Mouse (Mus musculus) neural tube, embryonic 13.5 days (tissue): Measurements from ENCODE around the gene Rpsa. TPM values are rescaled to one million over a fixed set of nuclear protein-coding genes. Genes with fewer than 3 reads are reported as not detected.

Experiments used
- ATAC-seq: fragments of 200-750 bp; cut with Nextera tagmentation; 2 replicates; pipeline ENCODE4 v1.8.0; 2017; ENCODE audit warnings: low read depth, mild to moderate bottlenecking, moderate TSS enrichment, moderate library complexity
- H3K27ac ChIP-seq: fragments of 300-500 bp; sonication (generic); replicated peaks from 2 replicates; pipeline ENCODE4 v1.5.1; 2015; ENCODE audit warnings: moderate library complexity, mild to moderate bottlenecking, inconsistent platforms
- H3K27me3 ChIP-seq: fragments of 300-500 bp; sonication (generic); 2 replicates; pipeline ENCODE4 v1.6.1; 2015; ENCODE audit warnings: mild to moderate bottlenecking, inconsistent platforms
- H3K36me3 ChIP-seq: fragments of 300-500 bp; sonication (generic); 2 replicates; pipeline ENCODE4 v1.6.1; 2015; ENCODE audit warnings: mild to moderate bottlenecking, inconsistent platforms
- H3K4me1 ChIP-seq: fragments of 300-500 bp; sonication (generic); replicated peaks from 2 replicates; pipeline ENCODE4 v1.6.1; 2015; ENCODE audit warnings: inconsistent platforms
- H3K4me2 ChIP-seq: fragments of 300-500 bp; sonication (generic); 2 replicates; pipeline ENCODE4 v1.6.1; 2015; ENCODE audit warnings: inconsistent platforms, mild to moderate bottlenecking, moderate library complexity
- H3K4me3 ChIP-seq: fragments of 300-500 bp; sonication (generic); 2 replicates; pipeline ENCODE4 v1.5.1; 2015; ENCODE audit warnings: mild to moderate bottlenecking, inconsistent platforms
- H3K9ac ChIP-seq: fragments of 300-500 bp; sonication (generic); 2 replicates; pipeline ENCODE4 v1.6.1; 2015; ENCODE audit warnings: moderate library complexity, mild to moderate bottlenecking, inconsistent platforms
- H3K9me3 ChIP-seq: fragments of 300-500 bp; sonication (generic); 2 replicates; pipeline ENCODE4 v1.6.1; 2016; ENCODE audit warnings: inconsistent platforms
- WGBS: fragments of 180-500 bp; shearing (Covaris S2); methylation state at CpG from one replicate; pipeline ENCODE4 v1.1.7; 2015; 5-methylcytosine and 5-hydroxymethylcytosine counted together
- polyA plus RNA-seq: library from polyadenylated mRNA; unstranded; fragments of >200 nt; fragmentation: Nextera tagmentation; extraction: Ambion mirVana; gene quantifications from 2 replicates; pipeline ENCODE4 v1.2.1, GENCODE M21; 2015

Rpsa gene
- 806 and 866 TPM in 2 replicates for polyA plus RNA-seq

DNA sequence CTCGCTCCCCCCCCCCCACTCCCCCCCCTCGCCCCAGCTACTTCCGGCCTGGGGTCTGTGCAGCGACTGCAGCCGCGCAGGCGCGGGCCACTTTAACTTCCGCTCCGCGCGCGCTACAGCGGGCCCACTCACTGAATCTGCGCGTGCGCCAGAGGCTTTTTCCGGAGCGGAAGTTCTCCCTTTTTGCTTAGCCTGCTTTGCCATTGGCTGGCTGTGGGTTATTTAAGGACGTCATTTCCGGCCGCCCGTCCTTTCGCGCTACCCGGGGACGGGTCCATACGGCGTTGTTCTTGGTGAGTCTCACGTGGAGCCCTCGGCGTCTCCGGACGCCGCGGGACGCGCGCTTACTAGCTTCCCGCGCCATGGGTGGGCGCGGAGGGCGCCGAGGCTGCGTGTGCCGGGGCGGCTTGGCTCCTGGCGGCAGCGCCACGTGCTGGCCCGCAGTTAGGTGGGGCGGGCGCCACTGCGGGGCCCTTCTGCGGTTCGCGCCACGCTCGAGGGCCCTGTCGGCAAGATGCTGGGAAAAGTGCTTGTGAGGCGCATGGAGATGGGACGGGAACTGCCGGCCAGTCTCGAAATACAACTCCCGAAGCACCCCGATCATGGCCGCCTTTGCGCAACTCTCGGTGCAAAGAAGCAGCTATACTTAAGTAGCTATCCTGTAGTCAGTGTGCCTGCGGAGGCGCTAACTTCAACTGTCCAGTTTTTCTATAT, at the start of gene Rpsa:
TSS of gene Rpsa (plus strand) at position 152 of the 714 bp plus-strand sequence.
- peak; percentile 96 for ATAC-seq
- peak within 1 kb of the TSS; percentile 77 for H3K4me3 ChIP-seq
- under 1% methylated on average over 71 of the region's 72 CpGs for WGBS
- peak within 1 kb of the TSS; percentile 88 for H3K4me2 ChIP-seq
- no peaks in the 10 kb centered on the region for H3K9me3 ChIP-seq
- H3K9ac ChIP-seq: peak within 1 kb of the TSS; percentile 97
- peaks cover 54% of the 10 kb centered on the region for H3K36me3 ChIP-seq
- H3K27me3 ChIP-seq: no peaks in the 10 kb centered on the region
- H3K4me1 ChIP-seq: peaks cover 22% of the 10 kb centered on the region
- peak within 1 kb of the TSS; percentile 84 for H3K27ac ChIP-seq

DNA sequence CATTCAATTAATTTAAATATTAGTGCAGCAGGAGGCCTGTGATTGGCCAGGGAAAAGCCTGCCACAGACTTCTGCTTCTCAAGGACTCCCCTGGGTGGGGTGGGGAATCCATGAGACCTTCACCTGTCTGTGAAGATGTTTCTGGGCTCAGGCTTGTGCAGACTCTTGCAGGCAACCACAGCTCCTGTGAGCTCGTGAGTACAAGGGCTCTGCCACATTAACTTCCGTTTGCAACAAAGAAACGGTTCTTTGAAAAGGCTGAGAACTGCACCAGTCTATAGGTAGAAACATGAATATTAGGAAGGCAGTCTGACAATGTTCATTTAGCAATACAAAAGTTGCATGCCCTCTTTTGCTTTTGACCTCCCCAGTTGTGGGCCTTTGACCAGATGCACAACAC, 49.2 kb upstream of the Rpsa start:
- Histone ChIP-seq H3K9me3 (no peaks in the 10 kb centered on the region), H3K36me3 (no peaks in the 10 kb centered on the region), H3K4me3 (no peak overlapping the region), H3K27ac (no peak overlapping the region), H3K9ac (no peak overlapping the region), H3K27me3 (no peaks in the 10 kb centered on the region), H3K4me1 (no peaks in the 10 kb centered on the region), H3K4me2 (no peak overlapping the region)
- WGBS: 80% methylated on average over 3 of the region's 3 CpGs
- ATAC-seq: no peak

DNA sequence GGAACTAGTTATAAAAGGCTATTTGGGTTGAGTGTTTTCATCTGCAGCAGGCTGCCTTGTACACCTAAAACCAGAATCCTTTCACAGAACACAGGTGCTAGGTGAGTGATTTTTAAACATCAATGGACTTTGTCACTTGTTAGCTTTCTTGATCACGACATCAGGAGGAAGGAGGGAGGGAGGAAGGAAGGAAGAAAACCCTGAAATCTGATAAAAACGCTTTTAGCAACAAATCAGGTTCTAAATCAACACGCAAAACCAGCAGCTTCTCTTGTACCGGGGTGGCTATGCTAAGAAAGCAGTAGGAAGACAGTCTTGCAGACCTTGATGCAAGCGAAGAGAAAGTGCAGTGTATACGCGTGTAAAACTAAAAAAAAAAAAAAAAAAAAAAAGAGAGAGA, 47.6 kb upstream of the Rpsa start:
- Histone ChIP-seq H3K36me3 (no peaks in the 10 kb centered on the region), H3K4me3 (no peak overlapping the region), H3K4me2 (no peak overlapping the region), H3K27ac (no peak overlapping the region), H3K9ac (no peak overlapping the region), H3K27me3 (no peaks in the 10 kb centered on the region), H3K9me3 (no peaks in the 10 kb centered on the region), H3K4me1 (no peaks in the 10 kb centered on the region)
- WGBS: 76% methylated on average over 7 of the region's 7 CpGs
- ATAC-seq: no peak

DNA sequence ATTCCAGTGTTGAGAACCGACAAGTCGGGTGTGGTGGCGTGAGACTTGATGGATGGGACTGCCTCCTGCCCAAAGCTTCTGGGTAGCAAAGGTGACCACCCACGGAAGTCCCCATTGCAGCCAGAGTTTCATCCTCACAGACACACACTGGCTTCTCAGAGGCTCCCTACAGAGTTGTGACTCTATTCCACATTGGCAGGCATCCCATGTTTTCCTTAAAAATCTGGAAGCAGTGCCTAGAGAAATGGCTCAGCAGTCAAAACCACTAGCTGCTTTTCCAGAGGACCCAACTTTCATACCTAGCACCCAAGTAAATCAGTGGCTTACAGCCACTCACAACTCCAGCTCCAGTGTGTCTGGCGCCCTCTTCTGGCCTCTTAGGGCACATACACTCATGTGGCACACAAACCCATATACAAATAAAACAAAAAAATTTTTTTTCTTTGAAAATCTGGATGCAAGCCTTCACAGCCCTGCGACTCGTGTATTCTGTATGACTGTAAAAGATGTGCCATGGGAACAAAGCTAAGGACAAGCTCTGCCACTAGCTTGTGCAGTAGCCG, 46.9 kb upstream of the Rpsa start:
- Histone ChIP-seq H3K4me3 (no peak overlapping the region), H3K9me3 (no peaks in the 10 kb centered on the region), H3K4me2 (no peak overlapping the region), H3K36me3 (no peaks in the 10 kb centered on the region), H3K27ac (no peak overlapping the region), H3K27me3 (no peaks in the 10 kb centered on the region), H3K9ac (no peak overlapping the region), H3K4me1 (no peaks in the 10 kb centered on the region)
- 80% methylated on average over 8 of the region's 8 CpGs for WGBS
- no peak for ATAC-seq

DNA sequence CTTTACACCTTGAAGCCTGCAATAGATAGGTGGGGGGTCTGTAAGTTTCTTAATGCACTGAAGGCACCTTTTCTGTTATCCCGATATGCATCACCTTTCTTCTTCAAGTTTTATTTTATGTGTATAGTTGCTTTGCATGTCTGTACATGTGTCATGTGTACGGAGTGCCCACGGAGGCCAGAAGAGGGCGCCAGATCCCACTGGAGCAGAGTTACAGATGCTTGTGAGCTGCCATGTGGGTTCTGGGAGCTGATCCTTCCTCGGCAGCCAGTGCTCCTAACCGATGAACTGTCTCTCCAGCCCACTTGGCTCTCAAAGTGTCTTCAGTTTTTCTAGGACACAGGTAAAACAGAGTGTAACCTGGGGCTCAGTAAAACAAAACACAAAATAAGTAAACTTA, 46.2 kb upstream of the Rpsa start:
- no peaks in the 10 kb centered on the region for H3K36me3 ChIP-seq
- H3K27ac ChIP-seq: no peak overlapping the region
- ATAC-seq: no peak
- H3K4me1 ChIP-seq: no peaks in the 10 kb centered on the region
- no peaks in the 10 kb centered on the region for H3K27me3 ChIP-seq
- no peak overlapping the region for H3K4me3 ChIP-seq
- H3K4me2 ChIP-seq: no peak overlapping the region
- WGBS: 74% methylated on average over 6 of the region's 6 CpGs
- H3K9ac ChIP-seq: no peak overlapping the region
- no peaks in the 10 kb centered on the region for H3K9me3 ChIP-seq

DNA sequence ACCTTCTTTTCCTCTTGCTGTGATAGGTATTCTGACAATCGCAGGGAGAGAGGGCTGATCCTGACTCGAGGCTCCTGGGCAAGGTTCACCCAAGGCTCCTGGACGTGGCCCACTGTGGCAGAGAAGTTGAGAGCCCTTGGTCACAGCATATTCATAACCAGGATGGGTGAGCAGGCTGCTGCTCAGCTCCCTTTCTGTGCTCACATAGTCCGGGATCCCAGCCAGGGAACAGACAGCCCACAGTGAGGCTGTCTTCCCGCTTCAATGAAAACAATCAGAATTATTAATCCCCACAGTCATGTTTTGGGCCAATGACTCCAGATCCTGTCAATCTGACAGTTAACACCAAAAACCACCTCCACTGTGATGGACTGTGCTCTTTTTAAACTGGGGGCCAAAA, 45.5 kb upstream of the Rpsa start:
- Histone ChIP-seq H3K4me2 (no peak overlapping the region), H3K9ac (no peak overlapping the region), H3K4me1 (no peaks in the 10 kb centered on the region), H3K36me3 (no peaks in the 10 kb centered on the region), H3K4me3 (no peak overlapping the region), H3K27me3 (no peaks in the 10 kb centered on the region), H3K27ac (no peak overlapping the region), H3K9me3 (no peaks in the 10 kb centered on the region)
- ATAC-seq: no peak
- WGBS: 76% methylated on average over 5 of the region's 5 CpGs

DNA sequence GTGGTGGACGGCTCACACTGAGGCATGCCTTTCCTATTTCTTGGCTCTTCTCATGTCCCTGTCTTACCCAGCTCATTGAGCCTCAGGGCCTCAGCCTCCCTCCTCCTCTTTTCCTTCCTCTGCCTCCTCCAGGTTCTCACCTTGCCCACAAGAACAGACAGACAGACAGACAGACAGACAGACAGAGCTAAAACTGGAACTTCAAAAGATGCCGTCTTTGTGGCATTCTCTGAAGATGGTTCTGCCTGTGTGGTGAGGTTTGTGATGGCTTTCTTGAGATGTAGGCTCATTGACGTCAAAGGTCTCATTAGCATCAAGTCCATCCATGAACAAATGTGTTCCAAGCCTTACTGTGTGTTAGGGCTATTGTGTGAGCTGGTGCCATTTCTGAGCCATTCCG, 44.8 kb upstream of the Rpsa start:
- no peaks in the 10 kb centered on the region for H3K9me3 ChIP-seq
- H3K4me2 ChIP-seq: no peak overlapping the region
- no peak overlapping the region for H3K27ac ChIP-seq
- no peaks in the 10 kb centered on the region for H3K4me1 ChIP-seq
- H3K27me3 ChIP-seq: no peaks in the 10 kb centered on the region
- no peaks in the 10 kb centered on the region for H3K36me3 ChIP-seq
- 58% methylated on average over 4 of the region's 4 CpGs for WGBS
- ATAC-seq: no peak
- H3K9ac ChIP-seq: no peak overlapping the region
- no peak overlapping the region for H3K4me3 ChIP-seq

DNA sequence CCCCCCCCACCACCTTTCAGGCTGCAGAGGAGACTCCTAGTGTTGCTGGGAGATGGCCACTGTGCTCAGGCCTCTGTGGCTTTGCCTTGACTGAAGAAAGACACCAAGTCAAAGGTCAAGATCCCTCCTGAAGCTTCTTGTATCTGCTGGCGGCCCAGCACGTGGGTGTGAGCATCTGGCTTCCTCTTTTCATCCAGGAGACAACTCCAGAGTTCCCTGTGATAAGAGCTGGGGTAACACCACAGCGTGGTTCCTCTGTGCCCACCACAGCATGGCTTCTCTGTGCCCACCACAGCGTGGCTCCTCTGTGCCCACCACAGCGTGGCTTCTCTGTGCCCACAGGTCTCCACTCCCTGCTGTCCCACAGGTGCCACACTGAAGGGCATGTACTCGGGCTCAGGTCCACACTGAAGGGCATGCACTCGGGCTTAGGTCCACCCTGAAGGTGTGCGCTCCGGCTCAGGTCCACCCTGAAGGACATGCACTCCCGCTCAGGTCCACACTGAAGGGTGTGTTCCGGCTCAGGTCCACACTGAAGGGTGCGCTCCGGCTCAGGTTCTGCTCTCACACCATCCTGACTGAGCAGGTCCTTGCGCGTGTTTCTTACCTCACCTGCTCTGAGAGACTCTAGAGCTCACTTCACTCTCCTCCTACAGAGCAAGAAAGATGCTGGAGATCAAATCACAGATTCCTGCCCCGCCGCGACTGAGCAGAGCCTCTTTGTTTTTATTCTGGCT, 44.2 kb upstream of the Rpsa start:
- no peaks in the 10 kb centered on the region for H3K27me3 ChIP-seq
- no peak overlapping the region for H3K27ac ChIP-seq
- no peaks in the 10 kb centered on the region for H3K36me3 ChIP-seq
- no peaks in the 10 kb centered on the region for H3K9me3 ChIP-seq
- H3K4me2 ChIP-seq: no peak overlapping the region
- H3K4me1 ChIP-seq: no peaks in the 10 kb centered on the region
- no peak overlapping the region for H3K9ac ChIP-seq
- WGBS: 83% methylated on average over 18 of the region's 18 CpGs
- ATAC-seq: no peak
- no peak overlapping the region for H3K4me3 ChIP-seq

DNA sequence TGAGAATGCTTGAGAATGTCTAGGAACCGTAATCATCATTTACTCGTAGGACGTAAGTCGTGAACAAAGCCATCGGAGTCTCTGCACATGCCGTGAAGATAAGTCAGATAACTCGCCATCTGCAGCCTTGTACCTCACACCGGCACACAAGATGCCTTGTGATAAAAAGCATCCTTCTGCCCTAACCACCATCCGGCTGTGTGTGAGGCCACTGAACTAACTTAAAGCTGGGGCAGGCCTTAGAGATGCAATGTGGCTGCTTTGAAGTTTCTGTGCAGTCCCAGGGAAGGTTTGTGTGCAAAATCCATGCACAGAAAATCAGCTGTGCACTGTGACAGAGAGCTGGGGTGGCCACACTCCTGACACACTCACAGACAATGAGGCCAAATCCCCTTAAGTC, 43.1 kb upstream of the Rpsa start:
- no peaks in the 10 kb centered on the region for H3K9me3 ChIP-seq
- H3K4me2 ChIP-seq: no peak overlapping the region
- no peak overlapping the region for H3K9ac ChIP-seq
- H3K4me3 ChIP-seq: no peak overlapping the region
- H3K36me3 ChIP-seq: no peaks in the 10 kb centered on the region
- H3K27me3 ChIP-seq: no peaks in the 10 kb centered on the region
- H3K27ac ChIP-seq: no peak overlapping the region
- WGBS: 94% methylated on average over 9 of the region's 9 CpGs
- ATAC-seq: no peak
- H3K4me1 ChIP-seq: no peaks in the 10 kb centered on the region

DNA sequence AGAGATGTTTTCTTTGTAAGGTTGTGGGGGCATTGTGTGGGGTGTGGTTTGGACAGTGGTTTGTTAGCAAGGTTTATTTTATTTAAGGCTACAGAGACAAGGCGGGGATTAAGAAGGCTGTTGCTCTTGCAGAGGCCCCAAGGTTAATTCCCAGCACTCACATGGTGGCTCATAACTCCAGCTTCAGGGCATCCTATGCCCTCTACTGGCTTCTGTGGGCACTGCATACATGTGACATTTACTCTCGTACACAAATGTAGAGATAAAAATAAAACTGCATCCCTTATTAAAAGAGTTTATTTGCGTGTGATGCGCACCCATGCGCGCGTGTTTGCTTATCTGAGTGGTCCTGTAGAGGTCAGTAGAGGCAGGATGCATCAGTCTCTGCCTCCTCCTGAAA, 38.4 kb upstream of the Rpsa start:
- Histone ChIP-seq H3K27me3 (no peaks in the 10 kb centered on the region), H3K9me3 (no peaks in the 10 kb centered on the region), H3K4me1 (no peaks in the 10 kb centered on the region), H3K4me2 (no peak overlapping the region), H3K4me3 (no peak overlapping the region), H3K36me3 (no peaks in the 10 kb centered on the region), H3K27ac (no peak overlapping the region), H3K9ac (no peak overlapping the region)
- WGBS: 88% methylated on average over 7 of the region's 7 CpGs
- ATAC-seq: no peak

DNA sequence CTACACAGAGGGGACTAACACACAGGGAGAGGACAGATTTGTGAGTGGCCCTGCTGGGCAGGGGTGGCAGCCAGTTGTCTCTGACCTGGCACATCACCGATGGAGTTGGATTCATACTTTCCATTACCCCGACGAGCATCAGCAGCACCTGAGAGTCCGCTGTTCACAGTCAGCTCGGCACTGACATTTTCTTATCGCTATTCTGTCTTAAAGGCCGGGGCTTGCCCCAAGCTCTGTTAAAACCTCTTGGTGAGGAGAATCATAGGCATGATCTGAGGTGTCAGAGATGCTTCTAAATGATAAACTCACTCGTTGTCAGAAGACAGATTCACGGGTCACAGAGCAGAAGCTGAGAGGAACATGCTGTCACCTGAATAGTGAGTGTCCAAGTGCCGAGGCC, 36.4 kb upstream of the Rpsa start:
- H3K9ac ChIP-seq: no peak overlapping the region
- H3K36me3 ChIP-seq: no peaks in the 10 kb centered on the region
- no peak for ATAC-seq
- H3K4me3 ChIP-seq: no peak overlapping the region
- H3K9me3 ChIP-seq: no peaks in the 10 kb centered on the region
- H3K4me1 ChIP-seq: no peaks in the 10 kb centered on the region
- H3K27ac ChIP-seq: no peak overlapping the region
- H3K4me2 ChIP-seq: no peak overlapping the region
- 83% methylated on average over 10 of the region's 10 CpGs for WGBS
- H3K27me3 ChIP-seq: no peaks in the 10 kb centered on the region

DNA sequence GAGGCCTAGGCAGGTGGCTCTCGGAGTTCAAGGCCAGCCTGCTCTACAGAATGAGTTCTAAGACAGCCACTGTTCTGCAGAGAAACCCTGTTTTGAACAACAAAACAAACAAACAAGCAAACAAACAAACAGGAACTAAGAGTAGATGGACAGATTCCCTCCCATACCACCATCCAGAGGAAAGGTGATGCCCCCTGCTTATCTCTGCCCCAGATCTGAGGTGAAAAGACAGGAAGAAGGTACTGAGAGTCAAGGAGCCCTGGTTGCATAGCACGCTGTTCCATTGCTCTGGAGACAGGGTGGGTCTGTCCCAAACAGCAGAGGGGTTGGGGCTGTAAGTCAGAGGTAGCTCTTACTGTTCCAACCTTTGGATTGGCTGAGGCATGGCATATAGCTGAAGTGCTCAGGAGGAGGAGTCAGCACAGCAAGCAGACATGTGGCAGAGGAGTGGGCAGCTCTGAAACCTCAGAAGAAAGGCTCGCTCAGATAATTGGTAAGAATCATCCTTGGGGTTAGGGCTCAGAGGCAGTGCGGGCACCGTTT, 35.7 kb upstream of the Rpsa start, which contains the start of gene Ccr8:
TSS of gene Ccr8 (plus strand) at position 419 of the 543 bp plus-strand sequence.
- Histone ChIP-seq H3K9ac (no peak within 1 kb of the TSS), H3K36me3 (no peaks in the 10 kb centered on the region), H3K9me3 (no peaks in the 10 kb centered on the region), H3K27me3 (no peaks in the 10 kb centered on the region), H3K27ac (no peak within 1 kb of the TSS), H3K4me2 (no peak within 1 kb of the TSS), H3K4me3 (no peak within 1 kb of the TSS), H3K4me1 (no peaks in the 10 kb centered on the region)
- no peak for ATAC-seq
- 80% methylated on average over 5 of the region's 5 CpGs for WGBS
